Mouse (Mus musculus): ENCODE data around the gene Ncl.

Gene Ncl

DNA sequence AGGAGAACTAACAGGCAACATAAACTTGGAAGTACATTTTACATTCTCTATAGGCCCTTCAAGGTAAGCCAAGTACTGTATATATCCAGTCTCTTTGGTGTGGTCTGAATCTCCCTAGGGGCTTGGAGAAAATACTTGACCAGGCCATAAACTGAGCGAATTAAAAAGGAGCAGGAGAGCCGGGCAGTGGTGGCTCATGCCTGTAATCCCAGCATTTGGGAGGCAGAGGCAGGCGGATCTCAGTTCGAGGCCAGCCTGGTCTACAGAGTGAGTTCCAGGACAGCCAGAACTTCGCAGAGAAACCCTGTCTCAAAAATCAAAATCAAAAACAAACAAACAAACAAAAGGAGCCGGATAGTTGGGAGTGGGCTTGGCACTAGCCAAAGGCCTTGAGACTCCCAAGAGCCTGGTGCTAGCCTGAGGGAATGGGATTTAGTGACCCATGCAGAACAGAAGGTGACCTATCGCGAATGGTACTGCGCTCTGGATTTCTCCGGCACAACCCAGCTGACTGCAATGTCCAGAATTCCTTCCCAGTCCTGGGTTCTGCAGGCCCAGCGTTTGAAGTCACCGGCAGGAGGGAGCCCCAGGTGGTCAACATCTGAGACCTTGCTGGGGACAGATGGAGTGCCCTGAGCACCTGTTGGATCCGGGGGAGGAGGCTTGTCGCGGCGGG is 46.0 kb downstream of the Ncl start:
- no peak for DNase-seq (ENCODE audit: low spot score in 2 of 2)

DNA sequence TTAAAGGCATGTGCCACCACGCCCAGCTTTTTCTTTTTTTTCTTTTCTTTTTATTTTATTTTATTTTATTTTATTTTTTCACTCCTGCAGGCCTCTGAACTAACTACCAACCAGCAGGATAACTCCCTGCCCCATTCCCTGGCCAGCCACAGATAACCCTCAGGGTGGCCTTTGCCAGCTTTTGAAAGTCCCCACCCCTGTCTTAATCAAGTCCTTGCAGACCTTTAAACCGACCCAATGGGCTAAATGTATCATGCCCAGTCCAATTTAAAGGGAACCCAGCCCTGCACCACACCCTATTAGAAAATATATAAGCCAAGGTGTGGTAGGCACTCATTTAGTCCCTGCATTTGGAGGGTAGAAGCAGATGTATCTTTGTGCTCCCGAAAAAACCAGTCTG is 46.9 kb downstream of the Ncl start:
- no peak for DNase-seq (ENCODE audit: low spot score in 2 of 2)

DNA sequence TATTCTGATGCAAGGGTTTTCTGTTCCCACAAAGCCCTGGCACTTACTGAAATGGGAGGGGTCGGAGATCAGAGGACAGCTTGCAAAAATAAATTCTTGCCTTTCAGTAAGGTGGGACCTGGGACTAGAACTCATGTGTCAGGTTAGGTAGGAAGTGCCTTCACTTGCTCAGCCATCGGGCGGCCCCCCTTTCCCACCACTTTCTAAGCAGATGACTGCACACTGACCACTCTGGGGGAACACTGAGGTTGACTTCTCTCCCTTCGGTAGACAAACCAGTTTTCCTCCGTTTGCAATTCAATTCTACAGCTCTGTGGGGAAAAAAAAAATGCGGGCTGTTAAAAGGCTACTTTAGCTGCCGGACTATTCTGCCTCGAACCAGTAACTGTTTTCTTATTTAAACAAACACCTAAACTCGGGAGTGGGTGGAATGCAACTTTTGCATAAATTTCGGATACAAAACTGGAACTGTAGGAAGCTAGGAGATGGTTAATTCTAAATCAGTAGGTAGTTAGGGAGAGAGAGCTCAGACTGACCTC is 47.7 kb downstream of the Ncl start:
- DNase-seq (ENCODE audit: low spot score in 2 of 2) = no peak

DNA sequence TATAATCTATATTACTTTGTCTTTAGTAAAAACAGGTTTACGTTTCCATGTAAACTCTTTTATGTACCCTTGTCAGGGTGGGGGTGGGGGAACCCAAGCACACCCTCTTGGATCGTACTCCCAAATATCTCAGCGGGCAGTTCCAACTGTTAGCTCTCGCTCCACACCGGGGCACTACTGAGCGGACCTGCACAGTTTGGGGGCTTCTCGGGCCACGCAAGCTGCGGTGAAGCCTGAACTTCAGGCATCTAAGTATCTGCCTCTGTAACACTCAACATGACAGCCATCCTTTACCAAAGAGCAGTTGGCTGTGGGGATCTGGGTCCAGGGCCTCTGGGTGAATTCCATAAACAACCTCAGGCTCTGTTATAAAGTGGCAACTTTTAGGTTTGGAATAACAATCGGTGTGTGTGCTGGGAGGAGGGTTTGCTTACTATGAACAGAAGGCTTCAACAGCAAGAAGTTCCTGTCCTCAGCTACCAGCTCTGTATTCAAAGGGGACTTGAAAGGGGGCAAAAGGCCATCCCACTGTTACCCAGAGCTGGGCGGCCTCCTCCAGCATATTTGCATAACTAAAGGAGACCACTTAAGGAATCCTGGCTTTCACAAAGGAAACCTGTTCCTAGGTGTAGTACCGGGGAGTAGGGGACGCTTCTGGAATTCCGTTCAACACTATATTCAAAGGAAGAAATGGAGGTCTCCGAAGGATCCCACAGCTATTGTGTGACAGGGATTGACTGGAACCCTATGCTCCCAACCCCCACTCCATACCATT is 48.5 kb downstream of the Ncl start:
- no peak for DNase-seq (ENCODE audit: low spot score in 2 of 2)

DNA sequence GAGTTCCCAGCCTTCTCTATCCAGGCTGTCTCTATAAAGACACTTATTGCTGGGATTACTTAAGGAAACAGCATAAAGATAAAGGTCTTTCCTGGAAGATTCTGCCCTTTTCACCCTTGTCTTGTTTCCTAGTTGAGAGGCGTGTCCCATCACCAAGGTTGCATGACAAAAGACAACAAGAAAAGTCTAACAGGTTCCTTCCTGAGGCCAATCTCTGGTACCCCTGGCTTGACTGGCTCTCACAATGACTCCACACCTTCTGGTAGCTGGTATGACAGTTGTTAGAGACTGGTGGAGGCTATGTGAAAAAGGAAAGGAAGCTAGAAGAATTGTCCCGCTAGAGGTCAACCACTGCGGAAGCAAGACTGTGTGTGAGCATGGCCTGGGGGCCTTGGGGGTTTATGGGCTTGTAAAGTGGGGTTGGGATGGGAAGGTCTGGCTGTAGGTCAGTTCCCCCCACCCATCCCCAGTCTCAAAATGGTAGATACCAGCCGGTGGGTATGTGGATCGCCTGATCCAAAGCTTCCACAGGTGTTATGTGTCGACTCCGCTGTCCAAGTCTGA is 49.8 kb downstream of the Ncl start:
- DNase-seq (ENCODE audit: low spot score in 2 of 2) = no peak

DNA sequence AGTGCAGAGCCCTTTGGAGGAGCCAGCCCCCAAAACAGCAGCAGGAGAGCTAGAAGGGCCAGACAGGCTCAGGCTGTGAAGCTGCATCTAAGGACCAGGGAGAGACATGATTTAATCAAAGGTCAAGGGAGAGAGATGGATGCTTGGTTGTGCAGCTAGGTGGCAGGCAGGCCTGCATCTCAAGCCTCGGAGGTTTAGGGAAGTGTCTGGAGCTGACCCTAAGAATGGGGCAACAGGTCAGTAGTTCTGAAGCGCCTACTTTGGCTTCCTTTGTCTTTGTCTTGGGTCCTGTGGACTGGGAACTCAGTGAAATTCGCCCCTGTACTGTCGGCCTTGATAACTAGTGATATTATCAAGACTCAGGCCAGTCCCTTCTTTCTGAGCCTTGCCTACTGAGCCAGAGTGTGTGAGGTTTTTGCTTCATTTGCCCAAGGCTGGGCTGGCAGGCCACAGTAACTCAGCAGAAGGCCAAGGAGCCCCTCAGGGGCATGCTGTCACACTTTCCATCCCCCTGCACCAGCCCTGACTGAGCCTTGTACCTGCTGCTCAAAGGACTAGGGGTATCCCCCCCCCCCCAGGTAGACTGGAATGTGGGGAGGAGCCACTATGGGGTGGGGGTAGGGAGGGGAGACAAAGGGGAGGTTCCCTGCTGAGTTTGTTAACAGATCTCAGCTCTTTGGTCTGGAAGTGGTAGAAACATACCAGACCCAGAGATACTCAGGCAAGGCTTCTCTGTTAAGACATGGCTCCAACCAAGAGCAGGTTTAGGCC is 51.1 kb downstream of the Ncl start:
- DNase-seq (ENCODE audit: low spot score in 2 of 2) = no peak

DNA sequence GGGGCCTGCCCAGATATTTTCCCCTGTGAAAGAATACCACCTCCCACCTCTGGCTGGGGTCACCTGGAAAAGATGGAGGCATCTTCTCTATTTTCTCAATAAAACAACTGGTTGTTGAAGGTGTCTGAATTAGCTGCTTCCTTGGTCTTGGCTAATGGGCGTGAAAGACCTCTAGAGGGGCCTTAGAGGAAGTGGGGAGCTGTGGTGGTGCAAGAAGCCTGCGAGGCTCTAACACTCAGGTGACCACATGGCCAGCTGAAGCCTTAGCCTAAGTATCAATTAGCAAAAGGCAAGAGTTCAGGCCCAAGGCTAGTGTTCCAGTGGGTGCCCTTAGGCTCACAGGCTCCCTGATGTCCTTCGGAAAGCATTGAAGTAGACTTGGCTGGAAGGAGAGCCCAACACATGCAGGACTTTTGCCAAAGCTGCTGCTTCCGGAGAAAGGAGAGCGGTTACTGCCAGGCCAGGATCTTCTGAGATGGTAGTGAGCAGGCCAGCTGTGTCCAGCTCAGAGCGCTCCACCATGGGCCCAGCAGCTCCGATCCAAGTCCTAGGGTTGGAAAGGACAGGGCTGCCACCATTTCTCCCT is 51.9 kb downstream of the Ncl start:
- no peak for DNase-seq (ENCODE audit: low spot score in 2 of 2)

DNA sequence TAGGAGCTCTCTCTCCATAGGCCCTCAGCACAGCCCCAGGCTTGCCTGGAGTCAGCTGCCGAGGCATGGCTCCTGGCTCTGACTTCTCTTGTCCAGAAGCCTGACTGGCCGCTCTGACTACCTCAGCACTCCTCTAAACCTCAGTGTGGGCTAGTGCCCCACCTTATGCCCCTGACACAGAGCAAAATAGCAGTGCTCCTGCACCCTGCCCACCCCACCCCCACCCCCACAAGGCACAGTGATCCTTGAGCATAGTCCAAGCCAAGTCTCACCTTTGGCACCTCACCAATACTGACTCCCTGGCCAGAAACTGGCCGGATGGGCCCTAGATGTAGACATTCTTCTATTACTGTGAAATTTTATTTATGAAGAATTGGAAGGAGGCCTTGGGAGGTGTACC is 52.5 kb downstream of the Ncl start:
- DNase-seq (ENCODE audit: low spot score in 2 of 2) = no peak

DNA sequence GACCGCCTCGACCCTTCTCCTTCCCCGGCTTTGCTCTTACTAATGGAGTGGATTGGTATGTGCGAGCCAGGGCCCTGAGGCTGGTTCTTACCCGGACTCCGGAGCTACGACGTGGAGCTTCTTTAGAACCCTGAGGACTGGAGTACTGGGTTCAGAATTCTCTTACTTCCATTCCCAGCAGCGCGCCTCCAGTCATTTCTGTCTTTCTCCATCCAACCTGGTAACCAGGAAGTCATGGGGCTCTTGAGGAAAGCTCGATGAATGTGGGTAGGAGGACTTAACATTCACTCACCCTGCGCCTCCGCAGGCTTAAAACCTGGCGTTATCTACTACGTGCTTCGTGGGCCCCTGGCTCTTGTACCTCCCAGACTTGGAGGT is 55.3 kb downstream of the Ncl start:
- no peak for DNase-seq (ENCODE audit: low spot score in 2 of 2)

DNA sequence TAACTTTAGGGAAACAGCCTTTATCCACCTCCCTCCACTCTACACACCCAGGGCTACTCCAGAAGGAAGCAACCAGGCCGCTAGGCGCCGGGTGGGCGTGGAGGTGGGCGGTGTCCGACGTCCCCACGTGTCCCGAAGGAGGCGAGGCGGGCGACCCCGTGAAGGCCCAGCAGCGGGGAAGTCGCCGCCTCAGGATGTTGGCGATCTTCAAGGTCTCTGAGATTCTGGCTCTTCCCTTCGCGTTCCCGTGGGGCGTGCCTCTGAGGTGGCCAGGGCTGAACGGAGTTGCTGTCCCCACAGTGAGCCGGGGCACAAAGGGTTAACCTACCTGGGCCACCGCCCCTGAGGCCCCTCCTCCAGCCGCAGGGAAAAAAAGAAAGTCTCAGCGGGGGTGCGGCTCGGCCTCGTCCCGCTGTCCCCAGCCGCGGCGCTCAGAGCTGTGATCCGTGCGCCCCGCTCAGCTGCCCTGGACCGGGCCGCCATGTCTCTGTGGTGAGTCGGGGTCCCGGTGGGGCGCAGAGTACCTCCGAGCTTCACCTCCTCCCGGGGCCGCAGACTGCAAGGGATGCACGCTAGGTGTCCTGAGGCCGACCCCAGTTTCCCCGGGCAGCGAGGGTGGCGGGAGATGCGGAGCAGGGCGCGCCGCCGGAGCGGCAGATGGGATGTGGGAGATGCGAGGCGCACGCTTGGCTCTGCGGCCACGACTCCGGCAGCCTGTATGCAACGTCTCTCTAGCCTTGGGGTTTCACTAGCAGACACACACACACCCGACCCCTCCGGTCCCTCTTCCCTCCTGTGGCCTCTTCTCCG is 55.9 kb downstream of the Ncl start:
- peak in 1 of 2 experiments; percentile 48 for DNase-seq (ENCODE audit: low spot score in 2 of 2)

DNA sequence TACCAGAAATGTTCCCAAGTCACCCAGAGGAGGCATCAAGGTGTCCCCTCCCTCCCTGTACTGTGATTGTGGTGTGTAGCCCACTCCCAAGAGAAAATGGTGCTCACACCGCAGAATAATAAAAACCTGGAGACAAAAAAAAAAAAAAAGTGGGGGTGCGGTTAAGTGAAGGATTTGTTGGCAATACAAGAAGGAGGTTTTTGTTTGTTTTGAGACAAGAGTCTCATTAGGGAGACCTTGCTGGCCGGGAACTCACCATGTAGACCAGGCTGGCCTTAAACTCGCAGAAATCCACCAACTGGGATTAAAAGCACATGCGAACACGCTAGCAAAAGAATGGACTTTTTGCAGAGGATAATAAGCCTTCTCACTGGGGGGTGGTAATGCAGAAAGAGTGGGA is 56.7 kb downstream of the Ncl start, which contains the start of gene B3gnt7:
Gene B3gnt7, plus strand, starts transcription at position 301 of the 400 bp plus-strand sequence.
- DNase-seq (ENCODE audit: low spot score in 2 of 2) = no peak

DNA sequence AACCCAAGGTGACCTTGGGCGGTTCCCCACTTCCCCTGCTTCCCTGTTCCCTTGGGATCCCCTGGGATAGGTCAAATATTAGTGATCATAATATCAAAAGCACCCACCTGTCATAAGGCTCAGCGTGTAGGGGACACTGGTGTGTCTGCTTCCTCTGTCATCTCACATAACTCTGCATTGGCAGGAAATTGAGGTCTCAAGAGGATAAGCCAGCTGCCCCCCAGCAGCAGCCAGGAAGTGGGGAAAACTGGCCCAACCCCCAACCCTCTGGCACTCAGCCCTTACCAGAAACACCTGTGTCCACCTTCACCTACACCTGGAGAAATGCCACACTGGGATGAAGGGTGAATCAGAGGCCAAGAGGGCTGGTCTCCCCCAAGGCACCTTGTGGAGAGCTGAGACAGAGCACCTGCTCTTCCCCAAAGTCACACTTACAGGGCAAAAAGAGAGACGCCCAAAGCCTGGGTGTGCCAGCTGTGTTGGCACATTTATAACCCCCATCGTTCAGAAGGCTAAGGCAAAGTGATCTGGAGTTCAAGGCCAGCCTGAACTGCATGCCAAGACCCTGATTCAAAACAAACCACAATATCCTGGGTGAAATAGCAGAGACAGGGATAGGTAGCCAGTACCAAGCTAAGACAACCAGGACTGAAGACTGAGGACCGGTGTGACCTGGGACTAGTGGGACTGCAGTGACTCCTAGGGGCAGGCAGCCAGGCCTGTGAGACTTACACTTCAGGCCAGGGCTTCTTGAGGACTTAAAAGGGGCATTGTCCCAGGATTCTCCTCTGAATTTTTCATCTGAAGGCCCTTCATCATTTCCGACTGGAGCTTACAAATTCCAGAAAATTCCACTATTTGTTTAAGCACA is 57.7 kb downstream of the Ncl start:
- DNase-seq (ENCODE audit: low spot score in 2 of 2) = no peak

DNA sequence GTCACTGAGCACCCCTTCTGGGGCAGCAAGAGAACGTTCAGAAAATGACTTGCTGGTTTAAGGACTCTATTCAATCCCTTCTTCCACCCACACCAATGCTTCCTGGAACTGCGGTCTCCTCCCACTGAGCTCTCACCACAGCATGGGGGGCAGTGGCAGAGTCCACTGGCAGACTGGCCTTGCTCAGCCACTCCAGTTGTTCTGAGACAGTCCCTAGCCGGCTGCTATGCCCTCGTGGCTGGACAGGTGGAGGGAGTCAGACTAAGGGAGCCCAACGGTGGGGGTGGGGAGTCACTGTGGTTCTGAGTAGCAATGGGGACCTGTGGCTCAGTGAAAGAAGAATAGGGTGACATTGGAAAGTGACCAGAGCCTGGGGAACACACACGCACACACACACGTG is 58.5 kb downstream of the Ncl start:
- DNase-seq (ENCODE audit: low spot score in 2 of 2) = no peak

DNA sequence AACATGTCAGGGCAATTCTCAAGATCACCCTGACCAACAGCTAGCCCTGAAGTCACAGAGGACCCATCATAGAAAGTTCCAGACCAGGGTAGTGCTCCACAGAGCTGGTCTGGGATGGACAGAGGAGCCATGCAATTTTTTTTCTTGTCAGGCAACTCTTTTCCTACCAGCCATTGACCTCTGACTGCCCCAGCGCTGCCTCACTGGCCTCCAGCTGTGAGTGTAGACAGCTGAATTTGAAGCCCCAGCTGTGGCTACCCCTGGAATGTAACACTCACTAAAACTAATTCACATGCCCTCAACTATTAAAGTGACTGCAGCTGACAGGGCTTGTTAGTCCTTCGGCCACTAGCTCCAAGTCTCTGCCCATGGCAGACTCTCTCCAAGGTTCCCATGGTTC is 59.1 kb downstream of the Ncl start:
- no peak for DNase-seq (ENCODE audit: low spot score in 2 of 2)

All from urinary bladder, postnatal 36 days (tissue).